Mouse (Mus musculus) intestine, embryonic 16.5 days (tissue): ENCODE measurements at regions not wholly inside any gene's neighbourhood (a gene's known extent, or its start where the extent isn't known, plus 50 kb on each side); places are given as distances from the start of the nearest gene placed in this dataset.
A peak's percentile ranks its signal among the peaks of the same experiment; 100 is the strongest.

Experiments used
- ATAC-seq: fragments of 200-750 bp; cut with Nextera tagmentation; 2 replicates; pipeline ENCODE4 v1.8.0; 2017; ENCODE audit warnings: moderate TSS enrichment, moderate library complexity
- H3K27ac ChIP-seq: fragments of 300-500 bp; sonication (generic); 2 replicates; pipeline ENCODE4 v1.5.1; 2014; ENCODE audit warnings: mild to moderate bottlenecking, low read length
- H3K27me3 ChIP-seq: fragments of 300-500 bp; sonication (generic); replicated peaks from 2 replicates; pipeline ENCODE4 v1.6.1; 2014; ENCODE audit warnings: low read length, control low read depth, mixed read lengths; ENCODE audit not compliant: control insufficient read depth, insufficient read depth
- H3K36me3 ChIP-seq: fragments of 300-500 bp; sonication (generic); 2 replicates; pipeline ENCODE4 v1.6.1; 2014; ENCODE audit warnings: low read length, control low read depth; ENCODE audit not compliant: control insufficient read depth, insufficient read depth
- H3K4me1 ChIP-seq: fragments of 300-500 bp; sonication (generic); 2 replicates; pipeline ENCODE4 v1.6.1; 2014; ENCODE audit warnings: low read length, control low read depth, mixed read lengths; ENCODE audit not compliant: control insufficient read depth, insufficient read depth
- H3K4me2 ChIP-seq: fragments of 300-500 bp; sonication (generic); 2 replicates; pipeline ENCODE4 v1.6.1; 2014; ENCODE audit warnings: low read depth, low read length, control low read depth
- H3K4me3 ChIP-seq: fragments of 300-500 bp; sonication (generic); 2 replicates; pipeline ENCODE4 v1.5.1; 2014; ENCODE audit warnings: mild to moderate bottlenecking, low read length
- H3K9ac ChIP-seq: fragments of 300-500 bp; sonication (generic); 2 replicates; pipeline ENCODE4 v1.6.1; 2014; ENCODE audit warnings: low read depth, low read length
- H3K9me3 ChIP-seq: fragments of 300-500 bp; sonication (generic); 2 replicates; pipeline ENCODE4 v1.6.1; 2016; ENCODE audit warnings: low read length, control low read depth; ENCODE audit not compliant: control insufficient read depth
- WGBS: fragments of 180-500 bp; shearing (Covaris S2); extraction: QIAGEN DNeasy Blood & Tissue Kit; methylation state at CpG from one replicate; pipeline ENCODE4 v1.1.7; 2014; 5-methylcytosine and 5-hydroxymethylcytosine counted together

DNA sequence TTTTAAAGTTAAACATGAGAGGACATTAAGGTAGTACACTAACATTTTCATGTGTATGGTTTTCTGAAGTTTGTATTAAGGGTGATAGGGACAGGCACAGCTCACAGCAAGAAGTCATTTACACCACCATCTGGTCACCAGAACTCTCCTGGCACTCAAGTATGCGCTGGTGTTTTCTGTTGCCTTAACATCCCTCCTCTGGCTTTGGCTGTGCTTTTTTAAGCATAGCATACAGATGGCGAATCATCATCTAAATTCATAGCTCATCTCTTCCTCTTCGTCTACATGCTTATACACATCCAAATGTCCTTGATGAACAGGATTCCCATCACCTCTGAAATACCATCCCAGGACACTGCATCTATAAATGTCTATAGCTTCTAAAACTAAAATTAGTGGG lies 148.7 kb downstream of the Fam198b start:
- Histone ChIP-seq H3K27me3 (no peaks in the 10 kb centered on the region), H3K4me3 (no peak overlapping the region), H3K4me1 (no peaks in the 10 kb centered on the region), H3K36me3 (no peaks in the 10 kb centered on the region), H3K27ac (no peak overlapping the region), H3K9me3 (no peaks in the 10 kb centered on the region), H3K4me2 (no peak overlapping the region), H3K9ac (no peak overlapping the region)
- no peak for ATAC-seq
- 77% methylated on average over 3 of the region's 3 CpGs for WGBS

GRCm38 (mm10) chr3:80038553-80039129 lies 154.3 kb downstream of the Fam198b start:
- Histone ChIP-seq H3K4me3 (no peak overlapping the region), H3K4me1 (no peaks in the 10 kb centered on the region), H3K9ac (no peak overlapping the region), H3K4me2 (no peak overlapping the region), H3K27ac (no peak overlapping the region), H3K9me3 (no peaks in the 10 kb centered on the region), H3K27me3 (no peaks in the 10 kb centered on the region), H3K36me3 (no peaks in the 10 kb centered on the region)
- 76% methylated on average over 11 of the region's 11 CpGs for WGBS
- no peak for ATAC-seq

- no peak overlapping the region for H3K27ac ChIP-seq
- ATAC-seq = 0 out of 2 replicates have a peak, but pooled peaks have one; percentile 26
Measured at GRCm38 (mm10) chr3:80042756-80043484, 158.6 kb downstream of the Fam198b start.

DNA sequence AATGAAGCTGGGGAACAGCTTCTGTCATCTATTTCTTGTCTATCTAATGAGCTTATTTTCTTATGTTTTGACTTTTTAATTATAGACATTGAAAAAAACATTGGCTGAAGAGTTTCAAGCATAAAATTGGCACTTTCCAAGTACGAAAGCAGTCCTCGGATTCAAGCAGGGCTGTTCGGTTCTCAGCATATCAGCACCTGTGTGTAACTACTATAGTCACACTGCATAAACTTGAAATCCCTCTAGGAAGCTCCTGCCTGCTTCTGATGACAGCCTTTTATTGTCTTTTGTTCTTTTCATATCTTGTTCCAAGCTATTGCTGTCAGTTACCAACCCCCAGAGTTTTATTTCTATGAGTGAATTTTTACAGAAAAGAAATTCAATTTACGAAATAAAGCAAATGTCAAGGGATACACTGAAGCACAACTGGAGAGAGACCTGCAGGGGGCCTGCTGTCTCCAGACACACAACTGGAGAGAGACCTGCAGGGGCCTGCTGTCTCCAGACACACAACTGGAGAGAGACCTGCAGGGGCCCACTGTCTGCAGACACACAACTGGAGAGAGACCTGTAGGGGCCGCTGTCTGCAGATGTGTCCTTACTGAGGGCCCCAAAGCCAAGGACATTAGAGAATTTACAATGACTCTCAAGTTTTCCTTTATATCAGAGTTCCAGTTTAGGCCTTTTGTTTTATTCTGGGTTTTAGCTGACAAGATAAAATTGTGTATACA lies 165.3 kb downstream of the Fam198b start:
- WGBS = 81% methylated on average over 5 of the region's 5 CpGs
- Histone ChIP-seq H3K4me3 (no peak overlapping the region), H3K27me3 (no peaks in the 10 kb centered on the region), H3K27ac (no peak overlapping the region), H3K9me3 (no peaks in the 10 kb centered on the region), H3K4me1 (peaks cover 3% of the 10 kb centered on the region; the same call in 1 of the 2 replicates), H3K9ac (no peak overlapping the region), H3K36me3 (no peaks in the 10 kb centered on the region), H3K4me2 (no peak overlapping the region)
- no peak for ATAC-seq

More at GRCm38 (mm10) chr3:80042756-80043484, 158.6 kb downstream of the Fam198b start:
- Histone ChIP-seq H3K4me2 (no peak overlapping the region), H3K4me3 (no peak overlapping the region), H3K27me3 (no peaks in the 10 kb centered on the region), H3K36me3 (no peaks in the 10 kb centered on the region), H3K4me1 (no peaks in the 10 kb centered on the region), H3K9ac (no peak overlapping the region), H3K9me3 (no peaks in the 10 kb centered on the region)
- 66% methylated on average over 5 of the region's 5 CpGs for WGBS

- Histone ChIP-seq H3K9me3 (no peaks in the 10 kb centered on the region), H3K36me3 (no peaks in the 10 kb centered on the region), H3K27ac (no peak overlapping the region), H3K4me3 (no peak overlapping the region), H3K4me2 (no peak overlapping the region), H3K27me3 (no peaks in the 10 kb centered on the region), H3K4me1 (peaks cover 3% of the 10 kb centered on the region; the same call in 1 of the 2 replicates), H3K9ac (no peak overlapping the region)
- no peak for ATAC-seq
- 83% methylated on average over 4 of the region's 4 CpGs for WGBS
Measured at GRCm38 (mm10) chr3:80050920-80051319, 166.6 kb downstream of the Fam198b start.

DNA sequence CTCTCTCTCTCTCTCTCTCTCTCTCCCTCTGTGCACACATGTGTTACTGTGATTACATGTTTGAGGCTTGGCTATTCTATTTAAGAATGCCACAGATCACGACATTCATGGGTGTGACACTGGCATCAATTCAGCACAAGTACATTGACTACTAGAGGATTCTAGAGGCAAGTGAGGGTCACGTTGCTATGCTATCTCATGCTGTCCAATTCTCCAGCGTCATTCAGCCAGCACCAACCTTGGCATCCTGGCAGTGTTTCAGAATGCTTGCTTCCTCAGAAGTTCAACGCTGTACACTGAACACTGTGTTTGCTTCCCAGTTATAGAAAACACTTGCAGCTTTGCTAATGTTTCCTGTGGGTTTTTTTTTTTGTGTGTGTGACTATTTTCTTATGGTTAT lies 167.6 kb downstream of the Fam198b start:
- 66% methylated on average over 4 of the region's 4 CpGs for WGBS
- H3K4me2 ChIP-seq = no peak overlapping the region
- no peak for ATAC-seq

GRCm38 (mm10) chr3:80052879-80053278 lies 168.5 kb downstream of the Fam198b start:
- Histone ChIP-seq H3K9ac (no peak overlapping the region), H3K27me3 (no peaks in the 10 kb centered on the region), H3K27ac (no peak overlapping the region), H3K4me3 (no peak overlapping the region), H3K4me1 (peaks cover 5% of the 10 kb centered on the region), H3K36me3 (no peaks in the 10 kb centered on the region), H3K4me2 (no peak overlapping the region), H3K9me3 (no peaks in the 10 kb centered on the region)
- peak; percentile 79 for ATAC-seq
- 49% methylated on average over 3 of the region's 3 CpGs for WGBS

More for the DNA sequence above, 167.6 kb downstream of the Fam198b start:
- Histone ChIP-seq H3K9me3 (no peaks in the 10 kb centered on the region), H3K27ac (no peak overlapping the region), H3K4me1 (peaks cover 3% of the 10 kb centered on the region; the same call in 1 of the 2 replicates), H3K36me3 (no peaks in the 10 kb centered on the region), H3K27me3 (no peaks in the 10 kb centered on the region), H3K9ac (no peak overlapping the region), H3K4me3 (no peak overlapping the region)

DNA sequence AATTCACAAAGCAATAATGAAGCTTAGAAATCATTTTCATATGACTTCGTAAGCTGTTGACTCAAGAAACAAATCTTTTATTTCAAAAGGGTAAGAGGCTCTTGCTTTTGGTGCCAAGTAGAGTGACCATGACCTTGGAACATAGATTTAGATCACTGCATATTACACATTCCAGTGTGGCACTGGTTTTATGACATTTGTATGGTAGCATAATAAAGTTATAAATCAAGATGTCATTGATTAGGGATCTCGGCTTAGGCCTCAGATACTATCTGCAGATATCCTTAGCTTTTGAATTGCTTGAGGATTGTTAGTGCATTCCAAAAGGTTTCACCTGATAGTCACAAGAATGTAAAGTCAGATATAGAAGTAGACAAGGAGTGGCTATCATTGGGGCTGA lies 169.1 kb downstream of the Fam198b start:
- Histone ChIP-seq H3K9ac (no peak overlapping the region), H3K4me2 (no peak overlapping the region), H3K36me3 (no peaks in the 10 kb centered on the region), H3K4me3 (no peak overlapping the region), H3K9me3 (no peaks in the 10 kb centered on the region), H3K27ac (no peak overlapping the region), H3K4me1 (peaks cover 5% of the 10 kb centered on the region), H3K27me3 (no peaks in the 10 kb centered on the region)
- 68% methylated on average over 2 of the region's 2 CpGs for WGBS
- peak; percentile 69 for ATAC-seq

- Histone ChIP-seq H3K27me3 (no peaks in the 10 kb centered on the region), H3K4me2 (no peak overlapping the region), H3K9me3 (no peaks in the 10 kb centered on the region), H3K4me3 (no peak overlapping the region), H3K4me1 (peaks cover 5% of the 10 kb centered on the region), H3K36me3 (no peaks in the 10 kb centered on the region), H3K9ac (no peak overlapping the region), H3K27ac (no peak overlapping the region)
- no peak for ATAC-seq
- WGBS = 44% methylated on average over 6 of the region's 6 CpGs
Measured at GRCm38 (mm10) chr3:80056636-80057350, 172.5 kb downstream of the Fam198b start.
